Mouse (Mus musculus) liver, embryonic 15.5 days (tissue): ENCODE results near the gene Trex1. TPM values are rescaled to one million over a fixed set of nuclear protein-coding genes. Genes with fewer than 3 reads are reported as not detected.
A peak's percentile ranks its signal among the peaks of the same experiment; 100 is the strongest.

ENCODE experiments used
- ATAC-seq: fragments of 200-750 bp; cut with Nextera tagmentation; 2 replicates; pipeline ENCODE4 v1.8.0; 2017; ENCODE audit warnings: moderate number of reproducible peaks, mild to moderate bottlenecking, moderate library complexity; ENCODE audit not compliant: insufficient read depth
- H3K27ac ChIP-seq: fragments of 300-500 bp; sonication (generic); replicated peaks from 2 replicates; pipeline ENCODE4 v1.5.1; 2015; ENCODE audit warnings: mild to moderate bottlenecking, inconsistent platforms
- H3K27me3 ChIP-seq: fragments of 300-500 bp; sonication (generic); 2 replicates; pipeline ENCODE4 v1.6.1; 2015; ENCODE audit warnings: mild to moderate bottlenecking, inconsistent platforms
- H3K36me3 ChIP-seq: fragments of 300-500 bp; sonication (generic); replicated peaks from 2 replicates; pipeline ENCODE4 v1.6.1; 2015; ENCODE audit warnings: moderate library complexity, mild to moderate bottlenecking, inconsistent platforms
- H3K4me1 ChIP-seq: fragments of 300-500 bp; sonication (generic); replicated peaks from 2 replicates; pipeline ENCODE4 v1.6.1; 2015; ENCODE audit warnings: inconsistent platforms
- H3K4me2 ChIP-seq: fragments of 300-500 bp; sonication (generic); 2 replicates; pipeline ENCODE4 v1.6.1; 2015; ENCODE audit warnings: moderate library complexity, mild to moderate bottlenecking, inconsistent platforms
- H3K4me3 ChIP-seq: fragments of 300-500 bp; sonication (generic); replicated peaks from 2 replicates; pipeline ENCODE4 v1.5.1; 2015; ENCODE audit warnings: mild to moderate bottlenecking, inconsistent platforms
- H3K9ac ChIP-seq: fragments of 300-500 bp; sonication (generic); 2 replicates; pipeline ENCODE4 v1.6.1; 2015; ENCODE audit warnings: moderate library complexity, mild to moderate bottlenecking, inconsistent platforms
- H3K9me3 ChIP-seq: fragments of 300-500 bp; sonication (generic); replicated peaks from 2 replicates; pipeline ENCODE4 v1.6.1; 2016; ENCODE audit warnings: inconsistent platforms
- WGBS: fragments of 180-500 bp; shearing (Covaris S2); methylation state at CpG from one replicate; pipeline ENCODE4 v1.1.7; 2015; ENCODE audit warnings: mixed read lengths; ENCODE audit not compliant: insufficient replicate concordance; 5-methylcytosine and 5-hydroxymethylcytosine counted together
- polyA plus RNA-seq: library from polyadenylated mRNA; unstranded; fragments of >200 nt; fragmentation: Nextera tagmentation; extraction: Ambion mirVana; gene quantifications from 2 replicates; pipeline ENCODE4 v1.2.1, GENCODE M21; 2015

Trex1 gene
- polyA plus RNA-seq, 1 experiment from 2014 or later: 8.6 TPM

DNA sequence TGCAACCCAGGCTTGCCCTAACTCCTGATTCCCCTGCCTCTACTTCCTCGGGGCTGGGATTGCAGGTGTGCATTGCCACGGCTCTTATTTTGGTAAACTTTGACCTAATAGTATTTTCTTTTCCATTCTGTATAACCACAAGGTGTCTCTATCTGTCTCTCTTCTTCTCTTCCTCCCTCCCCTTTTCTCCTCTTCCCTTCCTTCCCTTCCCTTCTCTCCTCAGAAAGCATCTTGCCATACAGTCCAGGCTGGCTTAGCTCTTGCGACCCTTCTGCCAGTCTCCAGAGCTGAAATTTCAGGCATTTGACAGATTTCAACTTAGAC, 8.9 kb downstream of the Trex1 start:
- Histone ChIP-seq H3K4me2 (no peak overlapping the region), H3K4me1 (peaks cover 30% of the 10 kb centered on the region), H3K9me3 (no peaks in the 10 kb centered on the region), H3K36me3 (no peaks in the 10 kb centered on the region), H3K27ac (no peak overlapping the region), H3K9ac (no peak overlapping the region), H3K4me3 (no peak overlapping the region), H3K27me3 (no peaks in the 10 kb centered on the region)
- no peak for ATAC-seq
- WGBS: 52% methylated on average over 3 of the region's 3 CpGs

- no peak for ATAC-seq
- no peaks in the 10 kb centered on the region for H3K36me3 ChIP-seq
- no peak overlapping the region for H3K4me3 ChIP-seq
- H3K9ac ChIP-seq: no peak overlapping the region
- peaks cover 25% of the 10 kb centered on the region for H3K4me1 ChIP-seq
- 73% methylated on average over 9 of the region's 9 CpGs for WGBS
- H3K27me3 ChIP-seq: no peaks in the 10 kb centered on the region
- no peaks in the 10 kb centered on the region for H3K9me3 ChIP-seq
- H3K27ac ChIP-seq: no peak overlapping the region
- no peak overlapping the region for H3K4me2 ChIP-seq
Observed at GRCm38 (mm10) chr9:109049996-109050673, 9.4 kb downstream of the Trex1 start.

GRCm38 (mm10) chr9:109049316-109049715, 10.2 kb downstream of the Trex1 start:
- Histone ChIP-seq H3K9ac (no peak overlapping the region), H3K4me2 (no peak overlapping the region), H3K4me3 (no peak overlapping the region), H3K4me1 (peaks cover 17% of the 10 kb centered on the region), H3K27me3 (no peaks in the 10 kb centered on the region), H3K27ac (no peak overlapping the region), H3K36me3 (no peaks in the 10 kb centered on the region), H3K9me3 (no peaks in the 10 kb centered on the region)
- 57% methylated on average over 7 of the region's 7 CpGs for WGBS
- no peak for ATAC-seq

DNA sequence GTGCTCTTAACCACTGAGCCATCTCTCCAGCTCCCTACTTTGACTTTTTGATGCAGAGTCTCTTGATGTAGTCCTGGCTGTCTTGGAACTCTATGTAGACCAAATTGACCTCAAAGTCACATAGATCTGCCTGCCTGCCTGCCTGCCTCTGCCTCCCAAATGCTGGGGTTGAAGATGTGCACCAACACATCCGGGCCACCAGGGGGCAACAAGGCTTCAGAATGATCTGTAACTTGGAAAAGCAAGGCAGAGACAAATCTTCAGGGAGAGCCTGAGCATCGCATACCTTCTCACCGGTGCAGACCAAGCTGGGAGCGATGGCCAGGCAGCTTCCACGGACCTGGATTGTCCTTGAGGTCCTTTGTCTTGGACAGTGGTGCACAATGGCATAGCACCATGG, 13.2 kb downstream of the Trex1 start:
- Histone ChIP-seq H3K9me3 (no peaks in the 10 kb centered on the region), H3K4me2 (no peak overlapping the region), H3K36me3 (no peaks in the 10 kb centered on the region), H3K4me3 (no peak overlapping the region), H3K27me3 (no peaks in the 10 kb centered on the region), H3K27ac (no peak overlapping the region), H3K9ac (no peak overlapping the region), H3K4me1 (peaks cover 10% of the 10 kb centered on the region; the same call in 1 of the 2 replicates)
- ATAC-seq: no peak
- WGBS: 30% methylated on average over 5 of the region's 5 CpGs

DNA sequence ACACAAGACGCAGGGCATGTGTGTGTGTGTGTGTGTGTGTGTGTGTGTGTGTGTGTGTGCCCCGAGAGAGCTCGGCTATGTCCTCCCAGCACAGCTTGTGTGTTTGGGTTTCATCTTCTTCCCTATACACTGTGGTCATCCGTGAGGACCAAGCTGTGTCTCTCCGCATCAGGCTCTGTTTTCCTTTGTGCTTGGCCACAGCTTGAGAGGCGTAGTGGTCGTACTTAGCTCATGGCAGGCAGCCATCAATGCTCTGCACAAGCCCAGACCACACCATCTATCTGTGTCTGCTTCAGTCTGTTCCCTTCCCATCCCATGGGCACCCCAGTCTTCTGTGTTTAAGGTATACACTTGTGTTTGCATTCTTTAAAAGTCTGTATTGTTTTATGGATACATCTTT, 18.2 kb downstream of the Trex1 start:
- H3K36me3 ChIP-seq: no peaks in the 10 kb centered on the region
- no peaks in the 10 kb centered on the region for H3K9me3 ChIP-seq
- H3K27ac ChIP-seq: no peak overlapping the region
- H3K4me2 ChIP-seq: no peak overlapping the region
- H3K9ac ChIP-seq: no peak overlapping the region
- 74% methylated on average over 7 of the region's 7 CpGs for WGBS
- no peak overlapping the region for H3K4me3 ChIP-seq
- H3K4me1 ChIP-seq: peaks cover 16% of the 10 kb centered on the region
- peaks cover 25% of the 10 kb centered on the region for H3K27me3 ChIP-seq
- no peak for ATAC-seq

DNA sequence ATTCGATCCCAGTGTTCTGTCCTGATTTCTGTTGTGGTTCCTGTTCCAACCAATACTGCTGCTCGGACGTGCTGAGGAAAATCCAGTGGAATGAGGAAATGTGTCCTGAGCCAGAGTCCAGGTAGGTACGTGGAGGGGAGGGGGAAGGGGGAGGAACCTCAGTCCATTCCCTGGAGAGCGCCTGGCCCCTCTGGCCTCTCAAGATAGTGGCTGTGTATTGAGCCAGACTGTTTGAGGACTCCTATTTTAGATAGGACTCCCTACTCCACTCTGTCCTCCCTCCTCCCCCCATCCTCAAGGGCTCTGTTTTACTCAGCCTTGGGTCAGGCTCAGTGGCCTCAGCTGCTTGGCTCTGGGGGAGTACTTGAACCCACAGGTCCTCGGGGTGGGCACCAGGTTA, 18.6 kb downstream of the Trex1 start:
- no peaks in the 10 kb centered on the region for H3K36me3 ChIP-seq
- WGBS: 58% methylated on average over 6 of the region's 6 CpGs
- H3K9me3 ChIP-seq: no peaks in the 10 kb centered on the region
- peaks cover 25% of the 10 kb centered on the region for H3K27me3 ChIP-seq
- no peak overlapping the region for H3K27ac ChIP-seq
- H3K4me2 ChIP-seq: no peak overlapping the region
- H3K4me3 ChIP-seq: no peak overlapping the region
- no peak for ATAC-seq
- H3K4me1 ChIP-seq: peaks cover 16% of the 10 kb centered on the region
- no peak overlapping the region for H3K9ac ChIP-seq

GRCm38 (mm10) chr9:109040216-109040615, 19.3 kb downstream of the Trex1 start:
- H3K4me1 ChIP-seq: peaks cover 16% of the 10 kb centered on the region
- 63% methylated on average over 8 of the region's 8 CpGs for WGBS
- no peak overlapping the region for H3K4me2 ChIP-seq
- no peaks in the 10 kb centered on the region for H3K36me3 ChIP-seq
- no peaks in the 10 kb centered on the region for H3K9me3 ChIP-seq
- no peak for ATAC-seq
- H3K27me3 ChIP-seq: peaks cover 25% of the 10 kb centered on the region
- H3K27ac ChIP-seq: no peak overlapping the region
- H3K9ac ChIP-seq: no peak overlapping the region
- H3K4me3 ChIP-seq: no peak overlapping the region

DNA sequence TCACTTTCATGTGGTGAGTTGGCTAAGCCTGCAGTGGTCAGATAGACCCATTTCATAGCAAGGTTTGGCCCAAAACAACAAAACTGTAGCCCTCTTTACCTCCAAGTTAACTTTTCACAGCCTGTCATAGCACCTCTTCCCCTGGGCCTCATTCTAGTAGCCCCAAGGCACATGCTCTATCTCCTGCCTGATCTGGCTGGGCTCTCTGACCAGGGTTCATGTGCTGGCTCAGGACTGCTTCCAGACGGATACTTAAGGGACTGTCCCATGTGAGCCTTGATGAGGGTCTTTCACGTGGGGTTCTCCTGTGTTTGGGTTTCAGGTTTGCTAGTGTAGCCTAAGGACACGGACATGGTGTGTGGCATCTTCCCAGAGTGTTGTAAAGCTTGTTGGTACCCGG, 19.9 kb downstream of the Trex1 start:
- Histone ChIP-seq H3K4me2 (peak overlapping the region; percentile 77; the same call in 1 of the 2 replicates), H3K4me3 (no peak overlapping the region), H3K4me1 (peaks cover 16% of the 10 kb centered on the region), H3K27ac (no peak overlapping the region), H3K36me3 (no peaks in the 10 kb centered on the region), H3K9ac (no peak overlapping the region), H3K9me3 (no peaks in the 10 kb centered on the region), H3K27me3 (peaks cover 25% of the 10 kb centered on the region)
- ATAC-seq: no peak
- 63% methylated on average over 4 of the region's 4 CpGs for WGBS

GRCm38 (mm10) chr9:109038901-109039364, 20.6 kb downstream of the Trex1 start:
- Histone ChIP-seq H3K4me2 (peak overlapping the region; percentile 77), H3K9me3 (no peaks in the 10 kb centered on the region), H3K4me3 (peak overlapping the region; percentile 60), H3K27me3 (peaks cover 25% of the 10 kb centered on the region), H3K9ac (peak overlapping the region; percentile 60; the same call in 1 of the 2 replicates), H3K36me3 (no peaks in the 10 kb centered on the region), H3K4me1 (peaks cover 16% of the 10 kb centered on the region), H3K27ac (no peak overlapping the region)
- 22% methylated on average over 8 of the region's 8 CpGs for WGBS
- peak; percentile 52; the same call in 1 of the 2 replicates for ATAC-seq

DNA sequence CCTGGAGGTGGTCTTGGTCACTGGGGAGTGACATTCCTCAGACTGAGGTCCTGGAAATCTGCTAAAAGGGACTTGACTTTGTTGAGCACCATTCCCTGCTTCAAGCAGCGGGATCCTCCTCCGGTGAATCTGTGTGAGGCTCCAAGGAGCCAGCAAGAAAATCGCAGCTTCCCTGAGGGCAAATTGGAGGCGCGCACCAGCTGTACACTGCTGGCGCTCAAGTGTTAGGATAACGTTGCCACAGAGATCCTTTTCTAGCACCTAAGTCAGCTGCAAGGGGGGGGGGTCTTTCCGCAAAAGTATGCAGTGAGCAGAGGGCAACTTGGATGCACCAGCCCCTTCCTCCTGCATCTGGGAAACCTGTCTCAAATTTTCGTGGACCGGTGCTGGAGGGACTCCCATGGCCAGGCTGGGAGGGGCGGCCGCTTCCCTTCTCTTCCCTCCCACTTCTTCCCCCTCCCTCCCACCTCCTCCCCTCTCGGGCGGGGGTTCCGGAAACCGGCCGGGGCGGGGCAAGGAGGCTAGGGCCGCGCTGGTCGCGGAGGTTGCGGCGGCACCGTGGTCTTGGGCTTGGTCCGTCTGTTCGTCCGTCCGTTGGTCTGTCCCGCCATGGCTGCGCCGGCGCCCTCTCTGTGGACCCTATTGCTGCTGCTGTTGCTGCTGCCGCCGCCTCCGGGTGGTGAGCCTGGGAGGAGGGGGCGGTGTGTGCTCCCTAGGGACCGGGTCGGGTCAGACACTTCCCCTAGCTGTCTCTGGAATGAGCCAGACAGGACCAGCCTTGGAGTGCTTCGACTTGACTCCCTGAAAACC, 21.2 kb downstream of the Trex1 start, which contains the start of gene Shisa5:
TSS of gene Shisa5 (plus strand) at position 480 of the 810 bp plus-strand sequence.
- Histone ChIP-seq H3K27me3 (peaks cover 25% of the 10 kb centered on the region), H3K4me2 (peak within 1 kb of the TSS; percentile 77), H3K9ac (peak within 1 kb of the TSS; percentile 60), H3K36me3 (no peaks in the 10 kb centered on the region), H3K4me3 (peak within 1 kb of the TSS; percentile 60), H3K4me1 (peaks cover 16% of the 10 kb centered on the region), H3K27ac (no peak within 1 kb of the TSS), H3K9me3 (no peaks in the 10 kb centered on the region)
- WGBS: under 1% methylated on average over 40 of the region's 40 CpGs
- peak; percentile 42 for ATAC-seq

GRCm38 (mm10) chr9:109032435-109032834, 27.1 kb downstream of the Trex1 start:
- H3K4me2 ChIP-seq: peak overlapping the region; percentile 5; the same call in 1 of the 2 replicates
- no peak overlapping the region for H3K27ac ChIP-seq
- peaks cover under 1% of the 10 kb centered on the region; the same call in 1 of the 2 replicates for H3K27me3 ChIP-seq
- WGBS: 49% methylated on average over 6 of the region's 6 CpGs
- no peaks in the 10 kb centered on the region for H3K9me3 ChIP-seq
- no peak for ATAC-seq
- H3K9ac ChIP-seq: no peak overlapping the region
- H3K36me3 ChIP-seq: no peaks in the 10 kb centered on the region
- no peak overlapping the region for H3K4me3 ChIP-seq
- H3K4me1 ChIP-seq: peaks cover 11% of the 10 kb centered on the region
